In the genomic region with DNA sequence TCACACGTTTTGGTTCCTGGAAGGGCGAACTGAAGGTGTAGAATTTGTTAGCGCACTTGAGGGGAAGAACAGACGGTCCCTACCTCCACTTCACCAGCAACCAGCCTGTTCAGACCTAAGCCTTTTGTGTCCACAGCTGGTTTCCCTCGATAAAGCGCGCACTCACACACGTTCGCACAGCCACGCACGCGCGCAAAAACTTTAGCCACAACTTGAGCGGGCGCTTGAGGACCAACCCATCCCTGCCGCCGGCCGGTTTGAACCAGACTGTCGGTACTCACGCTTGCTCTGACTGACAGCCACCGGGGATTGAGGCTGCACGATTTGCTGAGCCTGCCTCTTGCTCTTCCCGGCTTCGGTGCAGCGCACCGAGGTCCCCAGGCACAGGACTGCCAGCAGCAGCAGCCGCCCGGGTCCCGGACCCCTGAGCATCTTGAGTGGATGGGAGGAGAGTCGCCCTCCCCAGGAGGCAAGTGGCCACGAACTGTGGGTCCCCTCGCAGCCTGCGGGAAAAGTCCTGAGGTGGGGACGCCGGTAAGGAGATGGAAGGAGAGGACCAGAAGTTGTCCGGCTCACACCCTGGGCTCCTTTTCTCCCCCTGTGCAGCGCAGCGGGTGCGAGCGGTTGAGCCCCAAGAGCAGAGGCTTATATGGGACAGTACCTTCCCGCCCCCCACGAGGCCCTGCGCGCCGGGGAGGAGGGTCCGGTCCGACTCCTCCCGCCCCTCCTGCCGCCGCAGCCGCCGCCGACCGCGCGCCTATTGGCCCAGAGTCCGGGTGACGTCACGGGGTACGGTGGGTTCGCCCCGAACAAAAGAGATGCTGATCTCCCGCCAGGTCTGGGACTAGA, we compare ENCODE assay signal across 8 mouse cellular contexts. TPM values are rescaled to one million over a fixed set of nuclear protein-coding genes. Genes with fewer than 3 reads are reported as not detected.
DNase-seq lines count a peak whose midpoint lies in the region; ATAC-seq and TF ChIP-seq lines count a peak whose summit lies in the region.

A gene (minus strand): TSS at position 650 of the 849 bp plus-strand sequence.

- TF ChIP-seq CTCF in midbrain, postnatal 0 days (IDR thresholded peaks at IDR 0.05) = peak; percentile 7; the same call in 1 of the 2 replicates

- peak within 1 kb of the TSS; percentile 56 for H3K4me3 ChIP-seq in erythroblast, embryonic 14.5 days (replicated peaks)
- peak within 1 kb of the TSS; percentile 85 for H3K4me3 ChIP-seq in heart, embryonic 10.5 days
- H3K4me3 ChIP-seq in kidney, embryonic 14.5 days (ENCODE audit: low read length) = peak within 1 kb of the TSS; percentile 74
- H3K4me3 ChIP-seq in midbrain, postnatal 0 days (ENCODE audit: low read depth, low read length) = peak within 1 kb of the TSS; percentile 58

- no peak for DNase-seq in cerebellum, adult 11-12 months
- DNase-seq in heart, embryonic 10.5 days (ENCODE audit: low spot score) = peak; percentile 97
- DNase-seq in liver = peak; percentile 87
- DNase-seq in midbrain, postnatal 0 days (ENCODE audit: low spot score) = peak; percentile 65
- peak; percentile 3 for DNase-seq in splenic B cell, adult 2 months (ENCODE audit: low read depth, low spot score)

- under 1% methylated on average over 63 of the region's 63 CpGs for WGBS in heart, embryonic 10.5 days
- WGBS in kidney, embryonic 14.5 days = under 1% methylated on average over 63 of the region's 63 CpGs
- under 1% methylated on average over 58 of the region's 63 CpGs for WGBS in midbrain, postnatal 0 days

- peak within 1 kb of the TSS; percentile 81 for H3K4me2 ChIP-seq in kidney, embryonic 14.5 days (replicated peaks; ENCODE audit: low read depth, low read length)
- H3K4me2 ChIP-seq in midbrain, postnatal 0 days (ENCODE audit: low read depth, low read length, poor library complexity, severe bottlenecking) = peak within 1 kb of the TSS; percentile 99

- ATAC-seq in cerebellum, adult (ENCODE audit: insufficient number of reproducible peaks, low FRiP score, low TSS enrichment) = peak; percentile 49
- peak; percentile 96 for ATAC-seq in kidney, embryonic 14.5 days (ENCODE audit: low FRiP score, low TSS enrichment)
- peak; percentile 90 for ATAC-seq in midbrain, postnatal 0 days (ENCODE audit: low FRiP score)

- H3K9ac ChIP-seq in kidney, embryonic 14.5 days (ENCODE audit: low read depth, low read length) = peak within 1 kb of the TSS; percentile 81
- peak within 1 kb of the TSS; percentile 57 for H3K9ac ChIP-seq in midbrain, postnatal 0 days (replicated peaks; ENCODE audit: low read length, poor library complexity, severe bottlenecking)

- H3K27me3 ChIP-seq in erythroblast, embryonic 14.5 days (ENCODE audit: control insufficient read depth) = peaks cover 49% of the 10 kb centered on the region
- H3K27me3 ChIP-seq in heart, embryonic 10.5 days (ENCODE audit: insufficient read depth, poor library complexity, severe bottlenecking) = no peaks in the 10 kb centered on the region
- no peaks in the 10 kb centered on the region for H3K27me3 ChIP-seq in kidney, embryonic 14.5 days (ENCODE audit: control insufficient read depth, insufficient read depth, low read length)
- H3K27me3 ChIP-seq in midbrain, postnatal 0 days (ENCODE audit: insufficient read depth, low read length) = peaks cover 18% of the 10 kb centered on the region
- H3K27me3 ChIP-seq in splenic B cell, adult 2 months (ENCODE audit: control insufficient read depth, insufficient read depth, low read length, poor library complexity, severe bottlenecking) = no peaks in the 10 kb centered on the region; the same call in 1 of the 2 replicates

- H3K36me3 ChIP-seq in erythroblast, embryonic 14.5 days (ENCODE audit: control insufficient read depth) = no peaks in the 10 kb centered on the region; the same call in 1 of the 2 replicates
- H3K36me3 ChIP-seq in heart, embryonic 10.5 days = peaks cover 32% of the 10 kb centered on the region
- peaks cover 26% of the 10 kb centered on the region for H3K36me3 ChIP-seq in kidney, embryonic 14.5 days (ENCODE audit: control insufficient read depth, insufficient read depth, low read length)
- H3K36me3 ChIP-seq in midbrain, postnatal 0 days (ENCODE audit: insufficient read depth, low read length) = no peaks in the 10 kb centered on the region
- no peaks in the 10 kb centered on the region for H3K36me3 ChIP-seq in splenic B cell, adult 2 months (ENCODE audit: control insufficient read depth, insufficient read depth, low read length, poor library complexity, severe bottlenecking)

- no peaks in the 10 kb centered on the region for H3K9me3 ChIP-seq in erythroblast, embryonic 14.5 days (ENCODE audit: control insufficient read depth, low read length)
- H3K9me3 ChIP-seq in heart, embryonic 10.5 days = no peaks in the 10 kb centered on the region
- no peaks in the 10 kb centered on the region for H3K9me3 ChIP-seq in kidney, embryonic 14.5 days (ENCODE audit: control insufficient read depth, low read length)
- no peaks in the 10 kb centered on the region for H3K9me3 ChIP-seq in midbrain, postnatal 0 days (ENCODE audit: low read length)

- peak within 1 kb of the TSS; percentile 97 for H3K27ac ChIP-seq in heart, embryonic 10.5 days
- peak within 1 kb of the TSS; percentile 93 for H3K27ac ChIP-seq in kidney, embryonic 14.5 days (ENCODE audit: low read depth, low read length)
- H3K27ac ChIP-seq in midbrain, postnatal 0 days (ENCODE audit: low read depth, low read length) = no peak within 1 kb of the TSS

- H3K4me1 ChIP-seq in erythroblast, embryonic 14.5 days (ENCODE audit: control insufficient read depth) = peaks cover 2% of the 10 kb centered on the region; the same call in 1 of the 2 replicates
- H3K4me1 ChIP-seq in heart, embryonic 10.5 days = peaks cover 16% of the 10 kb centered on the region; the same call in 1 of the 2 replicates
- peaks cover 24% of the 10 kb centered on the region; the same call in 1 of the 2 replicates for H3K4me1 ChIP-seq in kidney, embryonic 14.5 days (ENCODE audit: control insufficient read depth, insufficient read depth, low read length)
- no peaks in the 10 kb centered on the region for H3K4me1 ChIP-seq in midbrain, postnatal 0 days (ENCODE audit: insufficient read depth, low read length)

RNA-seq across cellular contexts. Expression of the gene that starts here (rescaled TPM):
- polyA plus RNA-seq in erythroblast, embryonic 14.5 days (2012) = 0.28 and 0.36 TPM in 2 replicates
- polyA plus RNA-seq in heart, embryonic 10.5 days (2016; fragmentation: Nextera tagmentation; extraction: Ambion mirVana) = 356 and 440 TPM in 2 replicates
- 129 and 158 TPM in 2 replicates for polyA plus RNA-seq in kidney, embryonic 14.5 days (2014; fragmentation: Nextera tagmentation; extraction: Ambion mirVana)
- total RNA-seq in midbrain, postnatal 0 days (2014; rRNA removed) = 71.1 and 101 TPM in 2 replicates
- polyA plus RNA-seq in midbrain, postnatal 0 days (2015; fragmentation: Nextera tagmentation; extraction: Ambion mirVana) = 22.5 and 25.9 TPM in 2 replicates

Comparison
In these comparisons a context has a peak if more than half of its experiments do, and no peak if none do; other contexts are left out.
1. RNA of the gene that starts here (polyA plus RNA-seq): 356 to 440 TPM in heart, embryonic 10.5 days, 129 to 158 TPM in kidney, embryonic 14.5 days and 22.5 to 25.9 TPM in midbrain, postnatal 0 days; 0.28 to 0.36 TPM in erythroblast, embryonic 14.5 days; every median in the first group is over 10 times any median in the second.
2. Peak in every context shown above with its lines, with median percentiles within 50 percentile points of each other: ATAC-seq and H3K4me3 ChIP-seq.